Mouse (Mus musculus) layer of hippocampus, adult 9-10 months (tissue): ENCODE measurements around the gene Rexo4.

Experiments
- DNase-seq: peaks from one replicate; pipeline ENCODE4 v3.0.0; 2022; ENCODE audit warnings: low spot score

Rexo4 gene

GRCm38 (mm10) chr2:26963923-26964723, at the start of gene Rexo4:
Gene Rexo4 (minus strand): TSS chr2:26964386.
- peak; percentile 87 for DNase-seq

GRCm38 (mm10) chr2:27009714-27010244, 45.6 kb upstream of the Rexo4 start, which contains the start of gene Cacfd1:
Gene Cacfd1 (plus strand): TSS chr2:27009926.
- DNase-seq: peak; percentile 58

GRCm38 (mm10) chr2:27007701-27008100, 43.5 kb upstream of the Rexo4 start:
- no peak for DNase-seq

- no peak for DNase-seq
Observed at GRCm38 (mm10) chr2:27006255-27006654, 42.1 kb upstream of the Rexo4 start.

GRCm38 (mm10) chr2:26997993-26998392, 33.8 kb upstream of the Rexo4 start:
- no peak for DNase-seq

GRCm38 (mm10) chr2:26997498-26997897, 33.3 kb upstream of the Rexo4 start:
- no peak for DNase-seq

GRCm38 (mm10) chr2:26993936-26994335, 29.8 kb upstream of the Rexo4 start:
- DNase-seq: no peak

- DNase-seq: no peak
Observed at GRCm38 (mm10) chr2:26984640-26985039, 20.5 kb upstream of the Rexo4 start.

- DNase-seq: no peak
Observed at GRCm38 (mm10) chr2:26984179-26984578, 20.0 kb upstream of the Rexo4 start.

- no peak for DNase-seq
Observed at GRCm38 (mm10) chr2:26980361-26980760, 16.2 kb upstream of the Rexo4 start.

GRCm38 (mm10) chr2:26973960-26974359, 9.8 kb upstream of the Rexo4 start:
- DNase-seq: no peak

- no peak for DNase-seq
Observed at GRCm38 (mm10) chr2:26973116-26973515, 8.9 kb upstream of the Rexo4 start, which contains the start of gene Adamts13. Gene Adamts13 (plus strand): TSS chr2:26973416.

GRCm38 (mm10) chr2:26967262-26967661, 3.1 kb upstream of the Rexo4 start:
- no peak for DNase-seq

- no peak for DNase-seq
Observed at GRCm38 (mm10) chr2:26964724-26965370, 661 bp upstream of the Rexo4 start.

- no peak for DNase-seq
Observed at GRCm38 (mm10) chr2:26960756-26961155, 3.4 kb downstream of the Rexo4 start.

GRCm38 (mm10) chr2:26957488-26957859, 6.7 kb downstream of the Rexo4 start:
- no peak for DNase-seq

GRCm38 (mm10) chr2:26956811-26957487, 7.2 kb downstream of the Rexo4 start:
- DNase-seq: no peak

- DNase-seq: no peak
Observed at GRCm38 (mm10) chr2:26954735-26955395, 9.3 kb downstream of the Rexo4 start.

GRCm38 (mm10) chr2:26952866-26953265, 11.3 kb downstream of the Rexo4 start:
- DNase-seq: no peak

GRCm38 (mm10) chr2:26952193-26952592, 12.0 kb downstream of the Rexo4 start:
- no peak for DNase-seq

GRCm38 (mm10) chr2:26951346-26951905, 12.8 kb downstream of the Rexo4 start:
- no peak for DNase-seq

GRCm38 (mm10) chr2:26950411-26950810, 13.8 kb downstream of the Rexo4 start:
- no peak for DNase-seq
